Comparison of ENCODE assay signal across 9 mouse cellular contexts in genomic region chr6:146339779-146340178, GRCm38 (mm10).
DNase-seq lines count a peak whose midpoint lies in the region; ATAC-seq and TF ChIP-seq lines count a peak whose summit lies in the region.
"Had no signal": no experiment of that assay in that cellular context is flagged by ENCODE, and none has a peak within 500 bp of the region (broad histone marks: within the 10 kb centered on the region; RNA-seq: fewer than 3 reads in every experiment).

No protein-coding gene starts in this region.

- peaks cover 17% of the 10 kb centered on the region for H3K4me1 ChIP-seq in G1E (ENCODE audit: insufficient read depth, low read depth, low read length)
- no peaks in the 10 kb centered on the region for H3K4me1 ChIP-seq in limb, embryonic 11.5 days (ENCODE audit: control insufficient read depth, insufficient read depth, low read length)

- no peak overlapping the region for H3K4me3 ChIP-seq in G1E (ENCODE audit: low read depth, low read length)
- no peak overlapping the region for H3K4me3 ChIP-seq in limb, embryonic 11.5 days (ENCODE audit: low read depth, low read length)

- H3K27ac ChIP-seq in limb, embryonic 11.5 days (replicated peaks; ENCODE audit: low read depth, low read length), result no peak overlapping the region
- H3K27ac ChIP-seq: macrophage had no signal

- TF ChIP-seq CTCF in G1E (IDR thresholded peaks at IDR 0.05; ENCODE audit: low read depth, low read length), result peak; percentile 51; the same call in 1 of the 2 replicates

- DNase-seq in layer of hippocampus, adult 11-12 months (ENCODE audit: low spot score), result peak; percentile 38
- DNase-seq in layer of hippocampus, adult 9-10 months (ENCODE audit: low spot score), result no peak
- DNase-seq in G1E (ENCODE audit: low spot score), result no peak
- peak; percentile 43 for DNase-seq in c-Kit-positive CD71-negative TER-119-negative erythroid progenitor cells, embryonic 14.5 days (ENCODE audit: low read depth)
- DNase-seq in gastrocnemius, postnatal 10 days, result peak; percentile 74
- peak; percentile 70 for DNase-seq in limb, embryonic 11.5 days (ENCODE audit: low spot score)
- DNase-seq in retina, postnatal 1 day, result peak; percentile 70

- peaks cover 36% of the 10 kb centered on the region for H3K36me3 ChIP-seq in G1E (replicated peaks)
- no peaks in the 10 kb centered on the region for H3K36me3 ChIP-seq in limb, embryonic 11.5 days (ENCODE audit: control insufficient read depth, insufficient read depth, low read length)

- no peaks in the 10 kb centered on the region for H3K9me3 ChIP-seq in G1E (replicated peaks)
- H3K9me3 ChIP-seq in limb, embryonic 11.5 days (ENCODE audit: control insufficient read depth, low read length), result no peaks in the 10 kb centered on the region

- 61% methylated on average over 10 of the region's 10 CpGs for WGBS in limb, embryonic 11.5 days

- H3K9ac ChIP-seq in limb, embryonic 11.5 days (ENCODE audit: low read length), result no peak overlapping the region

- no peak for ATAC-seq in G1E (ENCODE audit: extremely low read depth, insufficient number of reproducible peaks, low FRiP score, poor library complexity, severe bottlenecking)
- ATAC-seq in limb, embryonic 11.5 days (ENCODE audit: insufficient number of reproducible peaks, low FRiP score, low TSS enrichment, low read depth), result no peak
- no peak for ATAC-seq in activated CD4-positive, CD25-positive, alpha-beta regulatory T cell, adult 4 months

- no peaks in the 10 kb centered on the region for H3K27me3 ChIP-seq in G1E (ENCODE audit: insufficient read depth, low read length)
- H3K27me3 ChIP-seq in limb, embryonic 11.5 days (ENCODE audit: control insufficient read depth, insufficient read depth, low read length), result no peaks in the 10 kb centered on the region

- H3K4me2 ChIP-seq in limb, embryonic 11.5 days (ENCODE audit: low read depth, severe bottlenecking), result no peak overlapping the region

Comparison
In these comparisons a context has a peak if more than half of its experiments do, and no peak if none do; other contexts are left out.
1. DNase-seq: peak in layer of hippocampus, adult 11-12 months (single experiment), c-Kit-positive CD71-negative TER-119-negative erythroid progenitor cells, embryonic 14.5 days (single experiment), gastrocnemius, postnatal 10 days (single experiment), limb, embryonic 11.5 days (single experiment) and retina, postnatal 1 day (single experiment); none in layer of hippocampus, adult 9-10 months (single experiment) and G1E (single experiment).